Mouse (Mus musculus): ENCODE measurements around the gene Tmod2. TPM values are rescaled to one million over a fixed set of nuclear protein-coding genes. Genes with fewer than 3 reads are reported as not detected.

The Tmod2 gene
- total and polyA plus RNA-seq, 3 experiments = 0.16 to 1.7 (median 0.17) TPM

Other genes with a start within 250 kb of the Tmod2 start
- 34.2 and 41.0 TPM in 2 replicates for gene Mapk6, start 201.3 kb downstream of the Tmod2 start, total RNA-seq (2012; rRNA removed)
- 20.9 and 23.3 TPM in 2 replicates for gene Mapk6, start 201.3 kb downstream of the Tmod2 start, total RNA-seq (2014; rRNA removed)
- gene Mapk6, start 201.3 kb downstream of the Tmod2 start, polyA plus RNA-seq (2012; ENCODE audit: insufficient read length, low read depth) = 53.5 and 62.2 TPM in 2 replicates
- 49.9 and 59.7 TPM in 2 replicates for gene Leo1, start 169.8 kb downstream of the Tmod2 start, total RNA-seq (2012; rRNA removed)
- 43.1 and 46.7 TPM in 2 replicates for gene Leo1, start 169.8 kb downstream of the Tmod2 start, total RNA-seq (2014; rRNA removed)
- 60.7 and 73.4 TPM in 2 replicates for gene Leo1, start 169.8 kb downstream of the Tmod2 start, polyA plus RNA-seq (2012; ENCODE audit: insufficient read length, low read depth)
- 40.5 and 41.1 TPM in 2 replicates for gene Tmod3, start 51.7 kb downstream of the Tmod2 start, total RNA-seq (2012; rRNA removed)
- 71.0 and 77.1 TPM in 2 replicates for gene Tmod3, start 51.7 kb downstream of the Tmod2 start, total RNA-seq (2014; rRNA removed)
- gene Tmod3, start 51.7 kb downstream of the Tmod2 start, polyA plus RNA-seq (2012; ENCODE audit: insufficient read length, low read depth) = 52.0 and 59.0 TPM in 2 replicates
- gene Lysmd2, start 14.4 kb upstream of the Tmod2 start, total RNA-seq (2012; rRNA removed) = 16.2 and 18.6 TPM in 2 replicates
- 14.2 and 18.1 TPM in 2 replicates for gene Lysmd2, start 14.4 kb upstream of the Tmod2 start, total RNA-seq (2014; rRNA removed)
- gene Lysmd2, start 14.4 kb upstream of the Tmod2 start, polyA plus RNA-seq (2012; ENCODE audit: insufficient read length, low read depth) = 10.4 and 11.7 TPM in 2 replicates
- not detected in 2 replicates for gene Scg3, start 72.7 kb upstream of the Tmod2 start, total RNA-seq (2012; rRNA removed)
- not detected in 2 replicates for gene Scg3, start 72.7 kb upstream of the Tmod2 start, total RNA-seq (2014; rRNA removed)
- gene Scg3, start 72.7 kb upstream of the Tmod2 start, polyA plus RNA-seq (2012; ENCODE audit: insufficient read length, low read depth) = not detected in 2 replicates
- gene Bmp5, start 164.0 kb upstream of the Tmod2 start, total RNA-seq (2012; rRNA removed) = not detected in 2 replicates
- not detected in 2 replicates for gene Bmp5, start 164.0 kb upstream of the Tmod2 start, total RNA-seq (2014; rRNA removed)
- not detected in 2 replicates for gene Bmp5, start 164.0 kb upstream of the Tmod2 start, polyA plus RNA-seq (2012; ENCODE audit: insufficient read length, low read depth)